Mouse (Mus musculus): Measurements from ENCODE around the gene Emx2. TPM values are rescaled to one million over a fixed set of nuclear protein-coding genes. Genes with fewer than 3 reads are reported as not detected.

Gene Emx2
- polyA plus RNA-seq, 1 experiment = 12.1 TPM

- no peak for DNase-seq (ENCODE audit: extremely low spot score in 1 of 2, low spot score in 1 of 2)
Observed at GRCm38 (mm10) chr19:59461481-59462421, 3.6 kb downstream of the Emx2 start.

GRCm38 (mm10) chr19:59462459-59463292, 4.5 kb downstream of the Emx2 start:
- DNase-seq (ENCODE audit: extremely low spot score in 1 of 2, low spot score in 1 of 2) = no peak

- no peak for DNase-seq (ENCODE audit: extremely low spot score in 1 of 2, low spot score in 1 of 2)
Observed at GRCm38 (mm10) chr19:59463842-59464443, 5.8 kb downstream of the Emx2 start.

- no peak for DNase-seq (ENCODE audit: extremely low spot score in 1 of 2, low spot score in 1 of 2)
Observed at GRCm38 (mm10) chr19:59465281-59465680, 7.1 kb downstream of the Emx2 start.

GRCm38 (mm10) chr19:59465751-59466410, 7.7 kb downstream of the Emx2 start:
- no peak for DNase-seq (ENCODE audit: extremely low spot score in 1 of 2, low spot score in 1 of 2)

- no peak for DNase-seq (ENCODE audit: extremely low spot score in 1 of 2, low spot score in 1 of 2)
Observed at GRCm38 (mm10) chr19:59466417-59466937, 8.3 kb downstream of the Emx2 start.

- no peak for DNase-seq (ENCODE audit: extremely low spot score in 1 of 2, low spot score in 1 of 2)
Observed at GRCm38 (mm10) chr19:59467016-59467412, 8.8 kb downstream of the Emx2 start.

- DNase-seq (ENCODE audit: extremely low spot score in 1 of 2, low spot score in 1 of 2) = no peak
Observed at GRCm38 (mm10) chr19:59467413-59468064, 9.4 kb downstream of the Emx2 start.

GRCm38 (mm10) chr19:59468065-59468810, 10.1 kb downstream of the Emx2 start:
- no peak for DNase-seq (ENCODE audit: extremely low spot score in 1 of 2, low spot score in 1 of 2)

GRCm38 (mm10) chr19:59469035-59469949, 11.1 kb downstream of the Emx2 start:
- no peak for DNase-seq (ENCODE audit: extremely low spot score in 1 of 2, low spot score in 1 of 2)

- DNase-seq (ENCODE audit: extremely low spot score in 1 of 2, low spot score in 1 of 2) = no peak
Observed at GRCm38 (mm10) chr19:59470074-59470630, 12.0 kb downstream of the Emx2 start.

- DNase-seq (ENCODE audit: extremely low spot score in 1 of 2, low spot score in 1 of 2) = no peak
Observed at GRCm38 (mm10) chr19:59470913-59471312, 12.7 kb downstream of the Emx2 start.

- no peak for DNase-seq (ENCODE audit: extremely low spot score in 1 of 2, low spot score in 1 of 2)
Observed at GRCm38 (mm10) chr19:59472844-59473243, 14.7 kb downstream of the Emx2 start.

- no peak for DNase-seq (ENCODE audit: extremely low spot score in 1 of 2, low spot score in 1 of 2)
Observed at GRCm38 (mm10) chr19:59479912-59480311, 21.7 kb downstream of the Emx2 start.

GRCm38 (mm10) chr19:59480563-59480962, 22.4 kb downstream of the Emx2 start:
- DNase-seq (ENCODE audit: extremely low spot score in 1 of 2, low spot score in 1 of 2) = no peak

GRCm38 (mm10) chr19:59492258-59492657, 34.1 kb downstream of the Emx2 start:
- DNase-seq (ENCODE audit: extremely low spot score in 1 of 2, low spot score in 1 of 2) = peak in 1 of 2 experiments; percentile 30

- DNase-seq (ENCODE audit: extremely low spot score in 1 of 2, low spot score in 1 of 2) = no peak
Observed at GRCm38 (mm10) chr19:59496832-59497231, 38.7 kb downstream of the Emx2 start.

- no peak for DNase-seq (ENCODE audit: extremely low spot score in 1 of 2, low spot score in 1 of 2)
Observed at GRCm38 (mm10) chr19:59508896-59509295, 50.7 kb downstream of the Emx2 start.

Data from frontal cortex, adult 2 months (tissue).